Mouse (Mus musculus) intestine, embryonic 14.5 days (tissue): ENCODE measurements around the gene 4930595D18Rik. TPM values are rescaled to one million over a fixed set of nuclear protein-coding genes. Genes with fewer than 3 reads are reported as not detected.

Source experiments
- ATAC-seq: fragments of 200-750 bp; cut with Nextera tagmentation; replicated peaks from 2 replicates; pipeline ENCODE4 v1.8.0; 2017; ENCODE audit warnings: low read depth, moderate number of reproducible peaks, moderate TSS enrichment, moderate library complexity; ENCODE audit not compliant: low FRiP score, low TSS enrichment
- DNase-seq: peaks from one replicate; pipeline ENCODE4 v3.0.0-alpha.2; 2018; ENCODE audit warnings: low spot score
- H3K27ac ChIP-seq: fragments of 300-500 bp; sonication (generic); 2 replicates; pipeline ENCODE4 v1.5.1; 2014; ENCODE audit warnings: low read depth, mild to moderate bottlenecking, control low read depth
- H3K27me3 ChIP-seq: fragments of 300-500 bp; sonication (generic); replicated peaks from 2 replicates; pipeline ENCODE4 v1.6.1; 2014; ENCODE audit warnings: low read length, control low read depth; ENCODE audit not compliant: control insufficient read depth, insufficient read depth
- H3K36me3 ChIP-seq: fragments of 300-500 bp; sonication (generic); 2 replicates; pipeline ENCODE4 v1.6.1; 2014; ENCODE audit warnings: low read length, control low read depth; ENCODE audit not compliant: control insufficient read depth, insufficient read depth
- H3K4me1 ChIP-seq: fragments of 300-500 bp; sonication (generic); replicated peaks from 2 replicates; pipeline ENCODE4 v1.6.1; 2014; ENCODE audit warnings: low read length, control low read depth, mixed read lengths; ENCODE audit not compliant: control insufficient read depth, insufficient read depth
- H3K4me2 ChIP-seq: fragments of 300-500 bp; sonication (generic); 2 replicates; pipeline ENCODE4 v1.6.1; 2014; ENCODE audit warnings: low read length
- H3K4me3 ChIP-seq: fragments of 300-500 bp; sonication (generic); 2 replicates; pipeline ENCODE4 v1.5.1; 2014; ENCODE audit warnings: low read depth, low read length, control low read depth, mixed read lengths
- H3K9ac ChIP-seq: fragments of 300-500 bp; sonication (generic); 2 replicates; pipeline ENCODE4 v1.6.1; 2014; ENCODE audit warnings: mild to moderate bottlenecking, low read length
- H3K9me3 ChIP-seq: fragments of 300-500 bp; sonication (generic); 2 replicates; pipeline ENCODE4 v1.6.1; 2016; ENCODE audit warnings: low read length, control low read depth; ENCODE audit not compliant: control insufficient read depth
- WGBS: fragments of 180-500 bp; shearing (Covaris S2); extraction: QIAGEN DNeasy Blood & Tissue Kit; methylation state at CpG from one replicate; pipeline ENCODE4 v1.1.7; 2014; 5-methylcytosine and 5-hydroxymethylcytosine counted together
- polyA plus RNA-seq: library from polyadenylated mRNA; unstranded; fragments of >200 nt; fragmentation: Nextera tagmentation; extraction: Ambion mirVana; gene quantifications from 2 replicates; pipeline ENCODE4 v1.2.1, GENCODE M21; 2014

Gene 4930595D18Rik
- polyA plus RNA-seq, result not detected in 2 replicates

- Histone ChIP-seq H3K4me3 (no peak within 1 kb of the TSS), H3K4me1 (no peaks in the 10 kb centered on the region), H3K9me3 (no peaks in the 10 kb centered on the region), H3K27ac (no peak within 1 kb of the TSS), H3K4me2 (no peak within 1 kb of the TSS), H3K27me3 (no peaks in the 10 kb centered on the region), H3K9ac (no peak within 1 kb of the TSS), H3K36me3 (no peaks in the 10 kb centered on the region)
- ATAC-seq, result no peak
- no peak for DNase-seq
- 72% methylated on average over 5 of the region's 5 CpGs for WGBS
Measured at GRCm38 (mm10) chr12:111184476-111184875, at the start of gene 4930595D18Rik. TSS of gene 4930595D18Rik (minus strand) at chr12:111184491.

- WGBS, result 85% methylated on average over 4 of the region's 4 CpGs
Measured at GRCm38 (mm10) chr12:111233798-111234197, 49.5 kb upstream of the 4930595D18Rik start.

GRCm38 (mm10) chr12:111230793-111231192 lies 46.5 kb upstream of the 4930595D18Rik start:
- Histone ChIP-seq H3K4me1 (no peaks in the 10 kb centered on the region), H3K36me3 (0 out of 2 replicates have a peak, but pooled peaks cover 6% of the 10 kb centered on the region), H3K9me3 (no peaks in the 10 kb centered on the region), H3K4me3 (no peak overlapping the region), H3K27ac (no peak overlapping the region), H3K27me3 (no peaks in the 10 kb centered on the region), H3K9ac (no peak overlapping the region), H3K4me2 (no peak overlapping the region)
- ATAC-seq, result no peak
- 88% methylated on average over 2 of the region's 2 CpGs for WGBS
- no peak for DNase-seq

More at GRCm38 (mm10) chr12:111233798-111234197, 49.5 kb upstream of the 4930595D18Rik start:
- Histone ChIP-seq H3K9ac (no peak overlapping the region), H3K9me3 (no peaks in the 10 kb centered on the region), H3K36me3 (peaks cover 15% of the 10 kb centered on the region), H3K27me3 (no peaks in the 10 kb centered on the region), H3K4me2 (no peak overlapping the region), H3K27ac (no peak overlapping the region), H3K4me1 (no peaks in the 10 kb centered on the region), H3K4me3 (no peak overlapping the region)
- ATAC-seq, result no peak
- DNase-seq, result no peak

- ATAC-seq (no peak), DNase-seq (no peak)
- Histone ChIP-seq H3K9me3 (no peaks in the 10 kb centered on the region), H3K27ac (no peak overlapping the region), H3K27me3 (no peaks in the 10 kb centered on the region), H3K9ac (no peak overlapping the region), H3K4me1 (no peaks in the 10 kb centered on the region), H3K4me2 (no peak overlapping the region), H3K4me3 (no peak overlapping the region), H3K36me3 (0 out of 2 replicates have a peak, but pooled peaks cover 6% of the 10 kb centered on the region)
- WGBS, result 94% methylated on average over 5 of the region's 5 CpGs
Measured at GRCm38 (mm10) chr12:111228488-111228887, 44.2 kb upstream of the 4930595D18Rik start.

GRCm38 (mm10) chr12:111227410-111227809 lies 43.1 kb upstream of the 4930595D18Rik start:
- H3K27ac ChIP-seq, result no peak overlapping the region
- WGBS, result 80% methylated on average over 4 of the region's 4 CpGs
- H3K9ac ChIP-seq, result no peak overlapping the region
- DNase-seq (no peak), ATAC-seq (no peak)
- no peaks in the 10 kb centered on the region for H3K9me3 ChIP-seq
- no peak overlapping the region for H3K4me3 ChIP-seq
- H3K4me1 ChIP-seq, result no peaks in the 10 kb centered on the region
- peaks cover 10% of the 10 kb centered on the region for H3K36me3 ChIP-seq
- no peaks in the 10 kb centered on the region for H3K27me3 ChIP-seq
- H3K4me2 ChIP-seq, result no peak overlapping the region

- Histone ChIP-seq H3K9me3 (no peaks in the 10 kb centered on the region), H3K4me3 (no peak overlapping the region), H3K4me1 (no peaks in the 10 kb centered on the region), H3K9ac (no peak overlapping the region), H3K27me3 (no peaks in the 10 kb centered on the region), H3K36me3 (peaks cover 23% of the 10 kb centered on the region), H3K27ac (no peak overlapping the region), H3K4me2 (no peak overlapping the region)
- no peak for DNase-seq
- ATAC-seq, result no peak
- WGBS, result 75% methylated on average over 10 of the region's 10 CpGs
Measured at GRCm38 (mm10) chr12:111225197-111225780, 41.0 kb upstream of the 4930595D18Rik start.

GRCm38 (mm10) chr12:111218867-111219266 lies 34.6 kb upstream of the 4930595D18Rik start:
- DNase-seq (no peak), ATAC-seq (no peak)
- Histone ChIP-seq H3K9ac (no peak overlapping the region), H3K27ac (no peak overlapping the region), H3K9me3 (no peaks in the 10 kb centered on the region), H3K27me3 (no peaks in the 10 kb centered on the region), H3K36me3 (peaks cover 17% of the 10 kb centered on the region), H3K4me3 (no peak overlapping the region), H3K4me1 (no peaks in the 10 kb centered on the region), H3K4me2 (no peak overlapping the region)
- 89% methylated on average over 6 of the region's 6 CpGs for WGBS

GRCm38 (mm10) chr12:111211729-111212128 lies 27.4 kb upstream of the 4930595D18Rik start:
- 86% methylated on average over 5 of the region's 5 CpGs for WGBS

GRCm38 (mm10) chr12:111207641-111208040 lies 23.4 kb upstream of the 4930595D18Rik start:
- Histone ChIP-seq H3K27me3 (no peaks in the 10 kb centered on the region), H3K4me1 (no peaks in the 10 kb centered on the region), H3K4me2 (no peak overlapping the region), H3K9me3 (no peaks in the 10 kb centered on the region), H3K4me3 (no peak overlapping the region), H3K9ac (no peak overlapping the region), H3K27ac (no peak overlapping the region), H3K36me3 (no peaks in the 10 kb centered on the region)
- WGBS, result 73% methylated on average over 3 of the region's 3 CpGs
- DNase-seq (no peak), ATAC-seq (no peak)

More at GRCm38 (mm10) chr12:111211729-111212128, 27.4 kb upstream of the 4930595D18Rik start:
- Histone ChIP-seq H3K27ac (no peak overlapping the region), H3K4me2 (no peak overlapping the region), H3K4me3 (no peak overlapping the region), H3K4me1 (no peaks in the 10 kb centered on the region), H3K9me3 (no peaks in the 10 kb centered on the region), H3K27me3 (no peaks in the 10 kb centered on the region), H3K9ac (no peak overlapping the region), H3K36me3 (no peaks in the 10 kb centered on the region)
- ATAC-seq (no peak), DNase-seq (no peak)
